Mouse (Mus musculus) regulatory T cell (primary cell): ENCODE data around the gene Cd276.

ENCODE experiments used
- in situ Hi-C: fragments of 300-600 bp; cut with MboI, MseI; formaldehyde crosslinking; loops from one replicate; pipeline ENCODE4 v1.15.1; 2025; ENCODE audit warnings: high pct_unique_total_duplicates

Cd276 gene

DNA sequence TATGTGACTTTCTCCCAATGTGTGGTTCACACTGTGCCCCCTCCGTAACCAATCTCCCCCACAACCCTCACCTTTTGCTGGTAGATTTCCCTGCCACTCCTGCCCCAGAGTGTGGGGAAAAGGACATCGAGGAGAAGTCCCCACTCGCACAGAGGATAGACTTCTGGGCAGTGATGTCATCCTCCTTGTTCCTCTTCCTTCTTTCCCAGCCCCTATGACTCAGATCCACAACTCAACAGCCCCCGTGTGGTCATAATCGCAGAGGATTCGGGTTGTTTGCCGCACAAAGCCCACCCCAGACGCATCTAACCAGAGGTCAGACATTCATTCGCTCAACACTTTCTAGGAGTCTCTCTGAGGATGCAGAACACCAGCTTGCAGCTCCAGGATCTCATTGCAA, 3.2 kb downstream of the Cd276 start:
- in situ Hi-C loops: no loop called here

- in situ Hi-C loops: no loop called here
These were observed 4.3 kb downstream of the Cd276 start for GRCm38 (mm10) chr9:58550928-58551327.

DNA sequence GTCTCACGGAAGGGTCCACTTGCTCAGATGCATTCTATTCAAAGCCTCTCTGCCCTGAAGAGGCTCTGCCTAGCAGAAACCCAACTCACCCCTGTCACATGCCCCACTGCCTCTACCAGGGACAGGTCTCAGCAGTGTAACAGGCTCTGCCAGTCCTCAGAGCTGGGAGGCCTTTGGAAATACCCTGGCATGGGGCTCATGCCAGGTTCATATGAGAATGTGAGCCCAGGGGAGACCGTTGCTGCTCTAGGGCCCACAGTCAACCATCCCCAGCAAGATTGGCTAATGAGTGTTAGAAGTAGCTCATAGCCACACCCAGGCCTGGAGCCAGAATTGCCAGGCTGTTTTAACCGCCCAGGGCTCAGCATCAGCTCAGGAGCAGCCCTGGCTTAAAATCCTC, 5.5 kb downstream of the Cd276 start:
- in situ Hi-C loops: loop anchor here (10.0 kb wide), 1 partner anchor 325 kb away; no protein-coding TSS in a partner anchor

GRCm38 (mm10) chr9:58548897-58549296, 6.3 kb downstream of the Cd276 start:
- in situ Hi-C loops: loop anchor here (10.0 kb wide), 1 partner anchor 326 kb away; no protein-coding TSS in a partner anchor

GRCm38 (mm10) chr9:58546630-58547360, 8.4 kb downstream of the Cd276 start:
- in situ Hi-C loops: loop anchor here (10.0 kb wide), 1 partner anchor 328 kb away; no protein-coding TSS in a partner anchor

- in situ Hi-C loops: loop anchor here (10.0 kb wide), 1 partner anchor 329 kb away; no protein-coding TSS in a partner anchor
These were observed 9.8 kb downstream of the Cd276 start for GRCm38 (mm10) chr9:58545428-58545827.

DNA sequence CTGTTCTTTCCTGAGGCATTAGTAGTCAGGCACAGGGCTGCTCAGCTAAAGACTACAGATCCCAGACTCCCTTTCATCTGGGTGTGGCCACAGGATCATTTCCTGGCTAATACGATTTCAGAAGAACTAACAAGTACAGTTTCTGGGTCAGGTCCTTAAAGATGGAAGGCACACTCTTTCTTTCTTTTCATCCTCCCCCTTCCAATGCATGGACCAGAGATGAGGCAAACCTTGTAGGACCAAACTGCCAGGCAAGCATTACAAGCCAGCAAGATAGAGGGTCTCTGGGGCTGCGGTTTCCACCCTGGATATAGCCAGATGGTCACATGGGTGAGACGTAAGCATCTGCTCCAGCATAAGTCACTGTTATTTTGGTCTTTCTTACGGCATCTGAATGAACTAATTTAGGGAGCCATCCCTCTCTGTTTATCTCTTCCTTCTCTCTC, 10.3 kb downstream of the Cd276 start:
- in situ Hi-C loops: loop anchor here (5.0 to 10.0 kb wide), 2 partner anchors 32 to 330 kb away; no protein-coding TSS in a partner anchor

GRCm38 (mm10) chr9:58541895-58542338, 13.3 kb downstream of the Cd276 start:
- in situ Hi-C loops: loop anchor here (5.0 to 10.0 kb wide), 2 partner anchors 35 to 333 kb away; no protein-coding TSS in a partner anchor

DNA sequence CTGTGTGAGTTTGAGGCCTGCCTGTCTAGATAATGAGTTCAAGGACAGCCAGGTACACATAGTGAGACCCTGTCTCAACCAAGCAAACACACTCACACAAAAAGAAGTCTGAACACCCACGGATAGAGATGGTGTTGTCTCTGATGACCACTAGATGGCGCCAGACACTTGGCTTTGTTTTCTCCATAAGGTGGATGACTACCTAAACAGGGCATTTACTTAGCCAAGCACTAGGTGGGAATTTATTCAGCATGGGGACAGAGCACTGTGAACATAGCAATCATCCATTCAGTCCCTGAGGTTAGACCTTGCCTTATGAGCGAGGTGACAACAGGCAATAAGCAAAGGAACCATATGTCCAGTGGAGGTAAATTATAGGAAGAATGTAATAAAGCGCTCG, 15.4 kb downstream of the Cd276 start:
- in situ Hi-C loops: loop anchor here (5.0 to 10.0 kb wide), 2 partner anchors 37 to 335 kb away; no protein-coding TSS in a partner anchor

- in situ Hi-C loops: no loop called here
These were observed 17.5 kb downstream of the Cd276 start for GRCm38 (mm10) chr9:58537774-58538173.

- in situ Hi-C loops: no loop called here
These were observed 19.6 kb downstream of the Cd276 start for GRCm38 (mm10) chr9:58535447-58536134.

- in situ Hi-C loops: no loop called here
These were observed 20.5 kb downstream of the Cd276 start for GRCm38 (mm10) chr9:58534766-58535165.

GRCm38 (mm10) chr9:58533322-58533721, 21.9 kb downstream of the Cd276 start:
- in situ Hi-C loops: no loop called here

GRCm38 (mm10) chr9:58532236-58532635, 23.0 kb downstream of the Cd276 start:
- in situ Hi-C loops: no loop called here

GRCm38 (mm10) chr9:58530407-58530806, 24.8 kb downstream of the Cd276 start:
- in situ Hi-C loops: no loop called here

DNA sequence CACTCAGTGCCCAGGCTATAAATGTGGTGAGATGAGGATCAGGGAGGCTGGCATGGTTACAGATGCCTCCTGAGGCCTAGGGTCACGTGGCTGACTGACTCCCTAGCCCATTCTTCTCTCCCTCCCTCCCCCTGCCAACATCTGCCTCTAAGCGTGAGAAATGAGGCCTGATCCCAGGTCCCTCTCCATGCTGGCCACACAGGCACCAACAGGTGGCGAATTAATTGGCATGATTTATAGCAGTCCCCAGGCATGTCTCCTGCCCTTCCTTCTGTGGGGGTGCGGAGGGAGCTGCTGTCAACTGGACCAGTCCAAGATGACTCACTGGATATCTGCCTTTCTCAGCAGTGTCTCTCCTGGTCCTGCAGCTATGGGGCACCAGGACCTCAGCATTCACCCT, 27.4 kb downstream of the Cd276 start:
- in situ Hi-C loops: no loop called here

DNA sequence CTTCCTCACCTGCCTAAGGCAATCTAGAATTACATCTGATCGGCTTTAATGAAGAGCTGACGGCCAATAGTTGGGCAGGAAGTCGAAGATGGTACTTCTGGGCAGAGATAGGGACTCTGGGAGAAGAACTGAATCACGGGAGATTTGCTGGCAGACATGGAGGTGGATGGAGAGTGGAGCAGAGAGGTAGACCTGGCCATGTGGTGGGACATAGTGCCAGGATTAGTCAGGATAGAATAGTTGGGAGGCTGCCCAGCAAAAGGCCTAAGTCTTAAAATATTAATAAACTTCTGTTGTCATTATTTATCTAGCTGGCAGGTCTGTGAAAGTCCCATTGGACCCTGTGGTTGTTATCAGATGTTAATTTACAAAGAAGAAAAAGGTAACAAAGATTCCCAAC, 30.1 kb downstream of the Cd276 start:
- in situ Hi-C loops: no loop called here

DNA sequence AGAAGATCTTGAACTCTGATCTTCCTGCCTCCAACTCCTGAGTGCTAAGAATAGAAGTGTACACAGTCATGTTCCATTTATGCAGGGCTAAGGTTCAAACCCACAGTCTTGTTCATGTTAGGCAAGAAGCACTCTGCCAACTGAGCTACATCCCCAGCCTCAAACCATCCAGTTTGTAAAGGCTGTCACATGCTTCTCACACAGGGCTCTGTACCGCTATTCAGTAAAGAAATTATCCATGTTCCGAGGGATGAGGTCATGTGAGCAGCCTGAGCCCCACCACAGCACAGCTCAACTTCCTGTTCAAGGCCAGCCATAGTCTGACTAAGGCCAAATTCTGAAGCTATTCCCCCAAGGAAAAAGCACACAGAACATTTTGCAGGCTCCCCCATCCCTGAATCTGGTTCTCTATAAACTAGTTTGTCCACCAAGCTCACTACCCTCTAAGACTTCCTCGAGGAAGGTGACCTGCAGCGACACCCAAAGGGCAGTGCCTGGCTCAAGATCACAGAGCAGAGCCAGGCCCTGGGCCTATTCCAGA, 33.3 kb downstream of the Cd276 start:
- in situ Hi-C loops: no loop called here

DNA sequence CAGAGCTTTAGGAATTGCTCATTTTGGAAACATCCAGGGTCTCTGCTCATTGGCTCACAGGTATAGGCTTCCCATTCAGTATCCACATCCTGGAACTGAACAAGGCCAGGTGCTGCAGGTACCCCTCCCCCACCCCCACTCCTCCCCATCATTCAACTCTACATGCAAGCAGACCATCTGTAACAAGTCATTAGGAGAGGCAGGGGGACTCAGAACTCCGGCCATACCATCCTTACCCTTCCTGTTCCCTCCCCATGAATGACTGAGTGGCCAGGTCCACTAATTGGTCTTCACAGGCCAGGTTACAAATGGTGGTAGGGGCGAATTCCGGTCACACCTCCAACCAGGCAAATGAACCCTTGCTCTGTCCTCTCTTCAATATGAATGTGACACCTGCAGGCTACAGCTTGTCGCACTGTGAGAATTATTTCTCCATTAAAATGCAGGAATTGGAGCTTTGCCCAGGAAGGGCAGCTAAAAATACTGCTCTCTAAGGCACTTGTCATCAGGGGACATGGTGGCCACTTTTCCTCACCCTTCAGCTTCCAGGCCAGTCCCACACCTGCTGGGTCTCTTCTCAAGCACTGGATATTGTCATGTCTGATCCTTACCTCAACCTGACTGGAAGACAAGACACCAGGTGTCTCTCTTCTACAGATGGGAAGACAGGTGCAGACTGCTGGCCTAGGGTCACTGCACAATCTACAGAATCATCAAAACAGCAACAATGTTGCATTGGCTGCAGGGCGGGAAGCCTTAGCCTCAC, 34.2 kb downstream of the Cd276 start:
- in situ Hi-C loops: no loop called here

GRCm38 (mm10) chr9:58519953-58520352, 35.3 kb downstream of the Cd276 start:
- in situ Hi-C loops: no loop called here
